Mouse (Mus musculus) adrenal gland, postnatal 25 days (tissue): Measurements from ENCODE around the gene Emc8. TPM values are rescaled to one million over a fixed set of nuclear protein-coding genes. Genes with fewer than 3 reads are reported as not detected.

Experiments used
- total RNA-seq: library from RNA; stranded (reverse); gene quantifications from 2 replicates; pipeline ENCODE4 v1.2.3, GENCODE M21; 2021

Gene Emc8
- total RNA-seq, 1 experiment from 2014 or later: 90.1 TPM

Other genes starting within 250 kb of the Emc8 start
- gene Gins2, start 79.3 kb downstream of the Emc8 start, total RNA-seq: 12.2 and 12.4 TPM in 2 replicates
- 11.3 and 12.3 TPM in 2 replicates for gene 1190005I06Rik, start 20.9 kb downstream of the Emc8 start, total RNA-seq
- not detected in 2 replicates for gene Gm27021, start 494 bp downstream of the Emc8 start, total RNA-seq
- 1,243 and 1,285 TPM in 2 replicates for gene Cox4i1, start 351 bp downstream of the Emc8 start, total RNA-seq
- gene Irf8, start 67.8 kb upstream of the Emc8 start, total RNA-seq: 26.9 and 51.2 TPM in 2 replicates